In genomic region chr3:54807666-54808217, GRCm38 (mm10) we compare ENCODE assay signal across 8 mouse cellular contexts. TPM values are rescaled to one million over a fixed set of nuclear protein-coding genes. Genes with fewer than 3 reads are reported as not detected.
A peak's percentile ranks its signal among the peaks of the same experiment; 100 is the strongest.
DNase-seq lines count a peak whose midpoint lies in the region; ATAC-seq lines count a peak whose summit lies in the region.

Rfxap (minus strand) TSS chr3:54807791.

- H3K4me2 ChIP-seq in lung, embryonic 16.5 days (ENCODE audit: low read depth, low read length): peak within 1 kb of the TSS; percentile 90

- H3K9ac ChIP-seq in lung, embryonic 16.5 days (ENCODE audit: low read length): peak within 1 kb of the TSS; percentile 96

- ATAC-seq in hematopoietic stem cell, adult 5-6 weeks (replicated peaks in 1 of 2; ENCODE audit: insufficient read depth in 1 of 2, low FRiP score in 2 of 2, low TSS enrichment in 1 of 2, low read depth in 1 of 2, poor library complexity in 2 of 2, severe bottlenecking in 2 of 2): peak; percentile 84 to 85
- peak; percentile 96 for ATAC-seq in lung, embryonic 16.5 days (ENCODE audit: low read depth)

- no peaks in the 10 kb centered on the region for H3K27me3 ChIP-seq in lung, embryonic 16.5 days (ENCODE audit: control insufficient read depth, insufficient read depth, low read depth, low read length)

- no peaks in the 10 kb centered on the region for H3K9me3 ChIP-seq in lung, embryonic 16.5 days (ENCODE audit: control insufficient read depth, low read length)

- DNase-seq in MEL-GATA-1-ER (ENCODE audit: extremely low read depth, low read depth): peak; percentile 74
- peak; percentile 97 for DNase-seq in cerebellum, adult 8-10 months
- DNase-seq in forelimb bud, embryonic 11.5 days (ENCODE audit: low read depth, low spot score): peak; percentile 96
- DNase-seq in layer of hippocampus, adult 9-10 months (ENCODE audit: low spot score): peak; percentile 86
- DNase-seq in ovary, postnatal 10 days (ENCODE audit: low spot score): peak; percentile 92
- peak; percentile 88 to 96 for DNase-seq in thymus, postnatal 10 days (ENCODE audit: low spot score in 2 of 2)

- H3K4me3 ChIP-seq in lung, embryonic 16.5 days (ENCODE audit: low read length): peak within 1 kb of the TSS; percentile 91

- under 1% methylated on average over 49 of the region's 52 CpGs for WGBS in lung, embryonic 16.5 days

- H3K4me1 ChIP-seq in lung, embryonic 16.5 days (replicated peaks; ENCODE audit: control insufficient read depth, insufficient read depth, low read length): peaks cover 10% of the 10 kb centered on the region; the same call in 1 of the 2 replicates

- peak within 1 kb of the TSS; percentile 92 for H3K27ac ChIP-seq in lung, embryonic 16.5 days (ENCODE audit: low read length)

- peaks cover 7% of the 10 kb centered on the region for H3K36me3 ChIP-seq in lung, embryonic 16.5 days (ENCODE audit: control insufficient read depth, insufficient read depth, low read length)

RNA-seq across cellular contexts. Expression of gene Rfxap, which starts in this region (rescaled TPM):
- 46.5 and 75.5 TPM in 2 replicates for total RNA-seq in hematopoietic stem cell, adult 5-6 weeks (2017)
- 25.4 and 26.2 TPM in 2 replicates for polyA plus RNA-seq in lung, embryonic 16.5 days (2015; fragmentation: Nextera tagmentation; extraction: Ambion mirVana)

Comparison
In these comparisons a context has a peak if more than half of its experiments do, and no peak if none do; other contexts are left out.
1. Peak in every context shown above with its lines: DNase-seq, ATAC-seq, H3K4me3 ChIP-seq and H3K27ac ChIP-seq.